In genomic region chr3:88000816-88001595, GRCm38 (mm10) we compare ENCODE assay signal across 10 mouse cellular contexts. TPM values are rescaled to one million over a fixed set of nuclear protein-coding genes. Genes with fewer than 3 reads are reported as not detected.
DNase-seq lines count a peak whose midpoint lies in the region; ATAC-seq and TF ChIP-seq lines count a peak whose summit lies in the region.
"Had no signal": no experiment of that assay in that cellular context is flagged by ENCODE, and none has a peak within 500 bp of the region (broad histone marks: within the 10 kb centered on the region; RNA-seq: fewer than 3 reads in every experiment).

No protein-coding gene starts in this region.

- H3K4me1 ChIP-seq in lung, embryonic 14.5 days (ENCODE audit: insufficient read depth), result no peaks in the 10 kb centered on the region
- 0 out of 2 replicates have a peak, but pooled peaks cover 2% of the 10 kb centered on the region for H3K4me1 ChIP-seq in lung, adult 2 months (ENCODE audit: control insufficient read depth, insufficient read depth, low read length)
- H3K4me1 ChIP-seq in embryonic facial prominence, embryonic 15.5 days, result peaks cover 30% of the 10 kb centered on the region
- peaks cover 42% of the 10 kb centered on the region for H3K4me1 ChIP-seq in hindbrain, embryonic 16.5 days (ENCODE audit: control insufficient read depth, insufficient read depth, low read depth, low read length)
- H3K4me1 ChIP-seq in stomach, embryonic 14.5 days (ENCODE audit: control insufficient read depth, insufficient read depth, low read length), result no peaks in the 10 kb centered on the region

- TF ChIP-seq CTCF in lung, embryonic 14.5 days (IDR thresholded peaks at IDR 0.05; ENCODE audit: low read depth), result no peak
- TF ChIP-seq CTCF in lung, adult 2 months (IDR thresholded peaks at IDR 0.05; ENCODE audit: insufficient read depth, low read length), result no peak

- ATAC-seq in lung, embryonic 14.5 days (ENCODE audit: insufficient read depth), result no peak
- ATAC-seq in embryonic facial prominence, embryonic 15.5 days (ENCODE audit: insufficient number of reproducible peaks, low FRiP score, low TSS enrichment, low read depth), result no peak
- no peak for ATAC-seq in hindbrain, embryonic 16.5 days
- no peak for ATAC-seq in stomach, embryonic 14.5 days (ENCODE audit: insufficient number of reproducible peaks, insufficient read depth, low FRiP score, low read depth)

- no peaks in the 10 kb centered on the region for H3K36me3 ChIP-seq in lung, embryonic 14.5 days (ENCODE audit: insufficient read depth)
- no peaks in the 10 kb centered on the region for H3K36me3 ChIP-seq in embryonic facial prominence, embryonic 15.5 days
- H3K36me3 ChIP-seq in hindbrain, embryonic 16.5 days (ENCODE audit: control insufficient read depth, insufficient read depth, low read length), result no peaks in the 10 kb centered on the region
- no peaks in the 10 kb centered on the region for H3K36me3 ChIP-seq in stomach, embryonic 14.5 days (ENCODE audit: control insufficient read depth, insufficient read depth, low read length)

- peaks cover 79% of the 10 kb centered on the region for H3K27me3 ChIP-seq in lung, embryonic 14.5 days (ENCODE audit: insufficient read depth, low read length)
- peaks cover 93% of the 10 kb centered on the region for H3K27me3 ChIP-seq in embryonic facial prominence, embryonic 15.5 days
- peaks cover 61% of the 10 kb centered on the region for H3K27me3 ChIP-seq in hindbrain, embryonic 16.5 days (replicated peaks; ENCODE audit: control insufficient read depth, insufficient read depth, low read length)
- H3K27me3 ChIP-seq in stomach, embryonic 14.5 days (ENCODE audit: control insufficient read depth, insufficient read depth, low read length), result peaks cover 69% of the 10 kb centered on the region

- no peak for DNase-seq in lung, embryonic 14.5 days
- no peak for DNase-seq in lung, adult 2 months
- DNase-seq in spleen, postnatal 4 days (ENCODE audit: low spot score in 2 of 2), result no peak
- DNase-seq in spleen, postnatal 10 days (ENCODE audit: low spot score in 2 of 2), result no peak

- WGBS in lung, embryonic 14.5 days, result 8% methylated on average over 11 of the region's 11 CpGs
- whole genome bisulfite sequencing in lung, adult 2 months, result 15% methylated on average over 11 of the region's 11 CpGs
- WGBS in embryonic facial prominence, embryonic 15.5 days, result 9% methylated on average over 11 of the region's 11 CpGs
- 17% methylated on average over 11 of the region's 11 CpGs for WGBS in hindbrain, embryonic 16.5 days
- WGBS in stomach, embryonic 14.5 days, result 14% methylated on average over 11 of the region's 11 CpGs

- 0 out of 2 replicates have a peak, but pooled peaks cover under 1% of the 10 kb centered on the region for H3K9me3 ChIP-seq in lung, embryonic 14.5 days (ENCODE audit: low read depth, low read length)
- no peaks in the 10 kb centered on the region for H3K9me3 ChIP-seq in embryonic facial prominence, embryonic 15.5 days (replicated peaks)
- H3K9me3 ChIP-seq in hindbrain, embryonic 16.5 days (ENCODE audit: control insufficient read depth, low read length), result no peaks in the 10 kb centered on the region
- peaks cover 2% of the 10 kb centered on the region; the same call in 1 of the 2 replicates for H3K9me3 ChIP-seq in stomach, embryonic 14.5 days (ENCODE audit: control insufficient read depth, low read depth, low read length)

- H3K9ac ChIP-seq in lung, embryonic 14.5 days, result no peak overlapping the region
- no peak overlapping the region for H3K9ac ChIP-seq in embryonic facial prominence, embryonic 15.5 days
- no peak overlapping the region for H3K9ac ChIP-seq in hindbrain, embryonic 16.5 days (ENCODE audit: low read depth, low read length)
- no peak overlapping the region for H3K9ac ChIP-seq in stomach, embryonic 14.5 days (replicated peaks; ENCODE audit: low read depth, low read length)

- peak overlapping the region; percentile 37; the same call in 1 of the 2 replicates for H3K4me3 ChIP-seq in lung, embryonic 14.5 days (ENCODE audit: low read depth, low read length)
- H3K4me3 ChIP-seq in lung, adult 2 months (replicated peaks; ENCODE audit: extremely low read depth, low read depth, low read length), result no peak overlapping the region
- H3K4me3 ChIP-seq in embryonic facial prominence, embryonic 15.5 days (replicated peaks), result peak overlapping the region; percentile 42
- peak overlapping the region; percentile 57 for H3K4me3 ChIP-seq in hindbrain, embryonic 16.5 days (ENCODE audit: low read length)
- H3K4me3 ChIP-seq in stomach, embryonic 14.5 days (ENCODE audit: low read depth, low read length), result peak overlapping the region; percentile 32; the same call in 1 of the 2 replicates
- H3K4me3 ChIP-seq: myocyte had no signal

- no peak for TF ChIP-seq POLR2A in lung, adult 2 months (IDR thresholded peaks at IDR 0.05; ENCODE audit: borderline replicate concordance, extremely low read depth, low read depth, low read length)

- peak overlapping the region; percentile 67 for H3K4me2 ChIP-seq in lung, embryonic 14.5 days
- H3K4me2 ChIP-seq in embryonic facial prominence, embryonic 15.5 days (replicated peaks), result no peak overlapping the region
- H3K4me2 ChIP-seq in hindbrain, embryonic 16.5 days (ENCODE audit: low read length), result peak overlapping the region; percentile 96
- no peak overlapping the region for H3K4me2 ChIP-seq in stomach, embryonic 14.5 days (replicated peaks; ENCODE audit: low read depth, low read length)

- no peak overlapping the region for H3K27ac ChIP-seq in lung, embryonic 14.5 days (ENCODE audit: low read depth)
- H3K27ac ChIP-seq in embryonic facial prominence, embryonic 15.5 days (replicated peaks), result no peak overlapping the region
- peak overlapping the region; percentile 74; the same call in 1 of the 2 replicates for H3K27ac ChIP-seq in hindbrain, embryonic 16.5 days (ENCODE audit: low read depth, low read length)
- H3K27ac ChIP-seq in stomach, embryonic 14.5 days (ENCODE audit: low read length), result no peak overlapping the region

RNA-seq across cellular contexts. Expression of gene Bcan, which starts 1.0 kb away (rescaled TPM):
- not detected in 2 replicates for polyA plus RNA-seq in lung, embryonic 14.5 days (2014; fragmentation: Nextera tagmentation; extraction: Ambion mirVana)
- polyA plus RNA-seq in lung, adult 2 months (2012; rRNA removed), result 7.2 and 8.3 TPM in 2 replicates
- 0.38 and 0.61 TPM in 2 replicates for polyA plus RNA-seq in embryonic facial prominence, embryonic 15.5 days (2015; fragmentation: Nextera tagmentation; extraction: Ambion mirVana)
- 150 and 186 TPM in 2 replicates for polyA plus RNA-seq in hindbrain, embryonic 16.5 days (2015; fragmentation: Nextera tagmentation; extraction: Ambion mirVana)
- polyA plus RNA-seq in stomach, embryonic 14.5 days (2014; fragmentation: Nextera tagmentation; extraction: Ambion mirVana), result 0.10 and 0.27 TPM in 2 replicates
- polyA plus RNA-seq: kidney, embryonic 14.5 days; liver, adult 2 months had no signal

RNA-seq across cellular contexts. Expression of gene Hapln2, which starts 26.4 kb away (rescaled TPM):
- not detected in 2 replicates for polyA plus RNA-seq in lung, embryonic 14.5 days (2014; fragmentation: Nextera tagmentation; extraction: Ambion mirVana)
- polyA plus RNA-seq in lung, adult 2 months (2012; rRNA removed), result 0.06 and 0.37 TPM in 2 replicates
- 0.31 and 0.35 TPM in 2 replicates for polyA plus RNA-seq in embryonic facial prominence, embryonic 15.5 days (2015; fragmentation: Nextera tagmentation; extraction: Ambion mirVana)
- 0.30 and 0.66 TPM in 2 replicates for polyA plus RNA-seq in hindbrain, embryonic 16.5 days (2015; fragmentation: Nextera tagmentation; extraction: Ambion mirVana)
- polyA plus RNA-seq in stomach, embryonic 14.5 days (2014; fragmentation: Nextera tagmentation; extraction: Ambion mirVana), result 0.26 TPM in 1 of 2 replicates, not detected in the other
- polyA plus RNA-seq: kidney, embryonic 14.5 days; liver, adult 2 months; myocyte had no signal

RNA-seq across cellular contexts. Expression of gene Nes, which starts 30.1 kb away (rescaled TPM):
- 24.6 and 27.1 TPM in 2 replicates for polyA plus RNA-seq in lung, embryonic 14.5 days (2014; fragmentation: Nextera tagmentation; extraction: Ambion mirVana)
- polyA plus RNA-seq in lung, adult 2 months (2012; rRNA removed), result 26.4 and 31.4 TPM in 2 replicates
- 41.9 and 57.3 TPM in 2 replicates for polyA plus RNA-seq in embryonic facial prominence, embryonic 15.5 days (2015; fragmentation: Nextera tagmentation; extraction: Ambion mirVana)
- polyA plus RNA-seq in hindbrain, embryonic 16.5 days (2015; fragmentation: Nextera tagmentation; extraction: Ambion mirVana), result 15.6 and 20.2 TPM in 2 replicates
- polyA plus RNA-seq in stomach, embryonic 14.5 days (2014; fragmentation: Nextera tagmentation; extraction: Ambion mirVana), result 10.5 and 10.6 TPM in 2 replicates

RNA-seq across cellular contexts. Expression of gene Gpatch4, which starts 41.9 kb away (rescaled TPM):
- polyA plus RNA-seq in lung, embryonic 14.5 days (2014; fragmentation: Nextera tagmentation; extraction: Ambion mirVana), result 35.8 and 40.6 TPM in 2 replicates
- polyA plus RNA-seq in lung, adult 2 months (2012; rRNA removed), result 5.7 and 7.2 TPM in 2 replicates
- 28.5 and 35.8 TPM in 2 replicates for polyA plus RNA-seq in embryonic facial prominence, embryonic 15.5 days (2015; fragmentation: Nextera tagmentation; extraction: Ambion mirVana)
- 34.9 and 35.8 TPM in 2 replicates for polyA plus RNA-seq in hindbrain, embryonic 16.5 days (2015; fragmentation: Nextera tagmentation; extraction: Ambion mirVana)
- polyA plus RNA-seq in stomach, embryonic 14.5 days (2014; fragmentation: Nextera tagmentation; extraction: Ambion mirVana), result 33.7 and 36.0 TPM in 2 replicates

RNA-seq across cellular contexts. Expression of gene Crabp2, which starts 52.5 kb away (rescaled TPM):
- polyA plus RNA-seq in lung, embryonic 14.5 days (2014; fragmentation: Nextera tagmentation; extraction: Ambion mirVana), result 7.7 and 10.3 TPM in 2 replicates
- polyA plus RNA-seq in lung, adult 2 months (2012; rRNA removed), result 15.1 TPM in 1 of 2 replicates, not detected in the other
- polyA plus RNA-seq in embryonic facial prominence, embryonic 15.5 days (2015; fragmentation: Nextera tagmentation; extraction: Ambion mirVana), result 200 and 206 TPM in 2 replicates
- 49.1 and 52.4 TPM in 2 replicates for polyA plus RNA-seq in hindbrain, embryonic 16.5 days (2015; fragmentation: Nextera tagmentation; extraction: Ambion mirVana)
- 30.7 and 44.1 TPM in 2 replicates for polyA plus RNA-seq in stomach, embryonic 14.5 days (2014; fragmentation: Nextera tagmentation; extraction: Ambion mirVana)
- polyA plus RNA-seq: liver, adult 2 months had no signal

Comparison
In these comparisons a context has a peak if more than half of its experiments do, and no peak if none do; other contexts are left out.
1. H3K4me2 ChIP-seq: peak in lung, embryonic 14.5 days (single experiment) and hindbrain, embryonic 16.5 days (single experiment); none in embryonic facial prominence, embryonic 15.5 days (single experiment) and stomach, embryonic 14.5 days (single experiment).
2. RNA of gene Bcan, which starts 1.0 kb away (polyA plus RNA-seq): 150 to 186 TPM in hindbrain, embryonic 16.5 days; 7.2 to 8.3 TPM in lung, adult 2 months, 0.38 to 0.61 TPM in embryonic facial prominence, embryonic 15.5 days, 0.10 to 0.27 TPM in stomach, embryonic 14.5 days and not detected in lung, embryonic 14.5 days; every median in the first group is over 10 times any median in the second.